Mouse (Mus musculus) leukemia stem cell, adult 10-12 weeks (primary cell): ENCODE results near the gene Cttnbp2nl. TPM values are rescaled to one million over a fixed set of nuclear protein-coding genes. Genes with fewer than 3 reads are reported as not detected.

Experiments used
- polyA plus RNA-seq: library from polyadenylated mRNA; stranded (reverse); fragments of >175 nt; gene quantifications from 2 replicates; pipeline ENCODE4 v1.2.3, GENCODE M21; 2012; ENCODE audit warnings: low replicate concordance

Cttnbp2nl gene
- 0.73 and 1.5 TPM in 2 replicates for polyA plus RNA-seq

DNA sequence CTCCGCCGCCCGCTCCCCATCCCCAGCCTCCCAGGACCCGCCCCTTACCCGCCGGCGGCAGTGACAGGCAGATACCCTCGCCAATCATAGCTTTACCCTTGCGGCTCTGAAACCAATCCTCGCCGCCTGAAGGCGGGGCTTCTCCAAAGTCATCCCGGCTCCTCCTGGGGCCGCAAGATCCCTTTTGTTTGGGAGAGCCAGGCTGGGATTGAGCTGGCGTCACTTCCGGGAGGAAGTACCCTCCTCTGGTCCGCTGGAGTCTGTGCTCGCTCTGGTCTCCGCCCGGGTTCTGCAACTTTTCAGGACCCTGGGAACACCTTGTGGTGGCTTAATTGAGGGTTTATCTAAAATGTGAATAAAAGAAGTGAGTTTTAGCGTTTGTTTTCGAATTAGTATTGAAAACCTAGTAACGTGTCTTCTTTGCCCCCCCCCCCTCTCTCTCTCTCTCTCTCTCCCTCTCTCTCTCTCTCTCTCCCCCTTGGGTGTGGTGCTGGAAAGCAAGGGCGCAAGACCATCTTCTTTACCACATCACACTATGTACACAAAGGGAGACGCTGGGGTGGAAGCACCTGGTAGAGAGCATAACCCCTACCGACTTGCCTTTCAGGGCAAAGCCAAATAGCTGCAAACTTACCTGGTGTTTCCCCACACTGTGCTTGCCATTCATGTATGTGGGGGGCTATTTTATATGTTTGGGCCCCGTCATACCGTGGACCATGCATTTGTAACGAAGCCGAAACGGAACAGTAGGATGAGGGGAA, at the start of gene Cttnbp2nl:
Cttnbp2nl (minus strand) TSS at position 210 of the 761 bp plus-strand sequence.

DNA sequence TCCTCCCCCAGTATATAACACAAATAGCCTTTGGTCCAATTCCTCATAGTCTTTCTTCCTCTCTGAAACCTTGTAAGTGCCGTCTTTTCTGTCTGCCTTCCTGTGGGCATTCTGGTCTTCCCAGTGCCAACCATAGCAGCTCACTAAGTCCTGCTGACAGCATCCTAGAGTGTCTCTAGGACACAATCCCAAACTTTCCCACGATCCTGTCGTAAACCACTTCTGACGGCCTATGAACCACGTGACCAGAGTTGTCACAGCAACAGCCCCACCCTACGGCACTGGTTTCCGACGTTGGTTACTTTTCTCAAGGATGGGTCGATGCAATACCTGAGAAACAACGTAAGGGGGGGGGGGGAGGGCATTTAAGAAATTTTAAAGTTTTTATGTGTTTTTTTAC, 13.6 kb upstream of the Cttnbp2nl start, which contains the start of gene 4930564D02Rik:
4930564D02Rik (plus strand) TSS at position 301 of the 400 bp plus-strand sequence.

DNA sequence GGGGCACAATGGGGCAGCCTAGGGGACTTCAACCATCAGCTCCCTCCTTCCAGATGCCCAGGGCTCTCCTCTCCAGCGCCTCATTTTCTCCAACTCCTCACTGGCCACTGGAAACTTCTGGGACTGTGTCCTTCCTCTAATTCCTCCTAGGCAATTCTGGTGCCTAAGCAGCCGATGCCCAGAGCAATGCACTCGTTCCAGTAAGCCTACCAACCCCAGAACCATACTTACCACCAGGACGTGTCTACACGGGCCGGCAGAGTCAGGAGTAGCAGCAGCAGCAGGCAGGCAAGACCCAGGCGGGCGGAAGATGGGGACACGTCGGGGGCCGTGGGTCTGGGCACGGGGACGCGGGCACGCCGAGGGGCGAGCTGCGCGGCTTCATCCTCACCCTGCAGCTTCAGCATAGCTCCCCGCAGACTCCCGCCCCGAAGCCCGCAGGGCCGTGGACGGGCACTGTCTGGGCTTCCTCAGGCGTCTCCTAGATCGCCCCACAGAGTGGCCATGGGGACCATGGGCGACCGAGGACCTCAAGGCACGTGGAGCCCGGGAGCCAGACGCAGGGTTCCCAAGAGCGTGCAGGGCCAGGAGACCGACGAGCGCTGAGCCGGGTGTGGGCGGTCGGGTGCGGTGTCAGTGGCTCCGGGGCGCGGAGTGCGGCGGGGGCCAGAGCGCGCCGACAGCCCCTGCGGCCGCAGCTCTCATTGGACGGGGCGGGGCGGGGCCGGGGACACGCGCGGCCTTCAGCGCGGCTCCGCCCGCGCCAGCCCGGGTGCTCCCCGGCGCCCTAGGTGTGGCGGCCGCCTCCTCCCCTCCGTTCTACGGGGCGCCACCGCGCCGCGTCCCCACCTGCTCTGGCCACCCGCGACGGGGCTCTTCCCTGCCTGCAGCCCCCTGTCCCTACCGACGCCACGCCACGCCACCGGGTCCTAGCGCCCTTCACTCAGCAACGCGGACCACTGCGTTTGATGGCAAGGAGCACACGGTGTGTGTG, 91.6 kb downstream of the Cttnbp2nl start, which contains the start of gene Wnt2b:
Wnt2b (minus strand) TSS at position 856 of the 994 bp plus-strand sequence.

Other genes with a start within 250 kb of the Cttnbp2nl start
- gene Mov10, start 234.6 kb downstream of the Cttnbp2nl start, polyA plus RNA-seq: 23.8 and 27.2 TPM in 2 replicates
- 1.9 and 5.6 TPM in 2 replicates for gene St7l, start 189.1 kb downstream of the Cttnbp2nl start, polyA plus RNA-seq
- 9.9 and 16.0 TPM in 2 replicates for gene Capza1, start 188.6 kb downstream of the Cttnbp2nl start, polyA plus RNA-seq
- not detected in 2 replicates for gene Wnt2b, start 91.2 kb downstream of the Cttnbp2nl start, polyA plus RNA-seq
- not detected in 2 replicates for gene 4930564D02Rik, start 13.7 kb upstream of the Cttnbp2nl start, polyA plus RNA-seq